Mouse (Mus musculus) frontal cortex, postnatal 14 days (tissue): Measurements from ENCODE around the gene Hoxd4.

Experiments
- DNase-seq, 2 experiments: peaks; one replicate each; pipeline ENCODE4 v3.0.0; 2022; ENCODE audit warnings: low spot score in 2 of 2

The Hoxd4 gene

DNA sequence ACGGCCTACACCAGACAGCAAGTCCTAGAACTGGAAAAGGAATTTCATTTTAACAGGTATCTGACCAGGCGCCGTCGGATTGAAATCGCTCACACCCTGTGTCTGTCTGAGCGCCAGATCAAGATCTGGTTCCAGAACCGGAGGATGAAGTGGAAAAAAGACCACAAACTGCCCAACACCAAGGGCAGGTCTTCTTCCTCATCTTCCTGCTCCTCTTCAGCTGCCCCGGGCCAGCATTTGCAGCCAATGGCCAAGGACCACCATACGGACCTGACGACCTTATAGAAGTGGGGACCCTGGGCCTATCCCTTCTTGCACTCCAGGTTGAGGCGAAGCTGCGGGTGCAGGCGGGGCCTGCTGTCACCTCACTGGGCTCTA lies 16.6 kb downstream of the Hoxd4 start:
- no peak for DNase-seq

DNA sequence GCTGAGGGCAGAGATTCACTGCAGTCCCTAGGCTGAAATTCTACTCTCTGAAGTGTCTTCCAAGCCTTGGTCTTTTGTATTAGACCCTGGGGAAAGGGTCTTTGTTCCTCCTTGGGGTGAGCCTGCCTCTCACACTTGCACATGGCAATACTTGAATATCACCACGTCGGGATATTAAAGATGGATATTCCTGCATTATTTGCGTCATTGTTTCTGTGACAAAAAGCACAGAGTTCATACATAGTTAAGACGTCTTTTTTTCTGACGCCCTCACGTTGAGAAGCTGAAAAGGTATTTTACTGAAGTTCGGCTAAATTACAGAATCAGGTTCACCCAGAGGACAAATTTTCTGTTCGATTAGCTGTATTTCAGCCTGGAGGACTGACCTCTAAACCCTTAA lies 18.6 kb downstream of the Hoxd4 start:
- DNase-seq = no peak

DNA sequence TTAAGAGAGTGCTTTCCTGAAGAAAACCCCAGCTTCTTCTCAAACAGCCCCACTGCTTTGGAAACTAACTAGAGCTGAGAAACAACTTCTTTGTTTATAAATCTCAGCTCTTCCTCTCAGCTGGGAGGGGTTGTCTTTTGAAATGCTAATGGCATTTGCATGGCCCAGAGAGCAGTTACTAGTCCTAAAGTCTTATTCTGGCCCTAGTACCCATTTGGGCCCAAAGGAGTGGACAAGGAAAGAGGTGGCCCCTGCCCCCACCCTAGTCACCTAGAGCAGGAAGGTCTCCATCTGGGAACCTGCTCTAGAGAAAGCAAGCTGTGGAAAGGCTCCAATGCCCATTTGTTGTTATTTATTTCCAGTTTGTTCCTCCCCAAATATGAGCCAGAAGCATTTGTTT lies 19.3 kb downstream of the Hoxd4 start:
- no peak for DNase-seq

DNA sequence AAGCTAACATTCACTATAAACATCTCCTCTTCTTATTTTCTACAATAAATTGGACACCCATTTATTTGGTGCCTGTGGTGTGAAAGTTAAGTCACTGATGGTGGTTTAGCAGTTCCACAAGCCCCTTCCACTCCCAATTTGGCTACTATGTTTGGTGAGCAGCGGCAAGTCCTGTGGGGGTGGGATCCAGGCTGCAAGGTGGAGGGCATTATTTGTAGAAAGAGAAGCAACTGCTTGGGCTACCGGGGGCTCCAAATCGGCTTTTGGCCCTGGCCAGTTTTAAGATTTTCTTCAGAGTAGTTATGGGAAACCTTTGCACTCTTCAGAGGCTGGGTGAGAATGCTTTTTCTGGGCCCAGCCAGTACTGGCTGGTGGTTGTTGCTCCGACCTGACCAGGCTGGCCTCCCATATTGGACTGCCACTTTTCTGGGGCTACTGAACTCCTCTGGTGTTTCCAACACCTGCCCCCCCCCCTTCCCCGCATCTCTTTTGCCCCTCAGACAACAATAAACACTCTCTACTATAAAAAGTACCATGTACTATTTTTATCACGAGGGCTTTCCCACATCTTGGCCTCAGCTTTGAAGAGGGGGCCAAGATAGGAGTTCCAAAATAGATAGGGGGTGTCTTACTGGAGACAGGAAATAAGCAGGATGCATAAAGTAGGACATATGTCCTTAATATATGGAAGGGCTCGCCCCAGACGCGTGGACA lies 20.2 kb downstream of the Hoxd4 start:
- no peak for DNase-seq

GRCm38 (mm10) chr2:74732513-74733316 lies 21.0 kb downstream of the Hoxd4 start:
- DNase-seq = no peak

DNA sequence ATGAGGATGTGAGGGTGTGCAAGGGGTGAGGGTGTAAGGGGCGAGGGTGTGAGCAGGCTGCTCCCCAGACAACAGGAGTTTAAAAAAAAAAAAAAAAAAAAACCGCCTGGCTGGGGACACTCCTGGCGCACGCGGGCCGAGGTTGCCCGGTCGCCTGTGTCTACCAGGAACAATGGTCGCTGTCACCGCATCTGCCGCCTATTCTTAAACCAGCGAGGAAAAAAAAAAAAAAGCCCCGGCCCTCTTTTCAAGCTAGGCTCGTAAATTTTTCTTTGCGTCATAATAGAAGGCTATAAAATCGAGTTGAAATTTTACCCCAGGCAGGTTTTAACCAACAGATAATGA lies 21.6 kb downstream of the Hoxd4 start:
- DNase-seq = no peak

DNA sequence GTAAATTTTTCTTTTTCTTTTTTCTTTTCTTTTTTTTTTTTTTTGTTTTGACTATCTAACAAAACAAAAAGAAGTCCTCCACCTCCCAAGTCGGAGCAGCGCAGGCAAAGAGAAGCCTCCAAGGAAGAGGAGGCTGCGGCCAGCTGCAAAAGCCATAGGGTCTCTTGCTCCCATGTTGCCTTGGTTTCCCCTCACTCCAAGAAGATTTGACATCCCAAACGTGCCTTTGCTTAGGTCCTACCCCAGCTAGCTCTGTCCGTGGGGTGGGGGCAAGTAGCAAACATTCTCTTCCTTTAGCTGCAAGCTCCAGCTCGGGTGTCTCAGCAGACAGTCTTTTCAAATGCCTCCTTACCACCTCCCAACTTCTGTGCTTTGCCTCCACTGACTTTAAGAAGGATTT lies 22.0 kb downstream of the Hoxd4 start:
- no peak for DNase-seq

DNA sequence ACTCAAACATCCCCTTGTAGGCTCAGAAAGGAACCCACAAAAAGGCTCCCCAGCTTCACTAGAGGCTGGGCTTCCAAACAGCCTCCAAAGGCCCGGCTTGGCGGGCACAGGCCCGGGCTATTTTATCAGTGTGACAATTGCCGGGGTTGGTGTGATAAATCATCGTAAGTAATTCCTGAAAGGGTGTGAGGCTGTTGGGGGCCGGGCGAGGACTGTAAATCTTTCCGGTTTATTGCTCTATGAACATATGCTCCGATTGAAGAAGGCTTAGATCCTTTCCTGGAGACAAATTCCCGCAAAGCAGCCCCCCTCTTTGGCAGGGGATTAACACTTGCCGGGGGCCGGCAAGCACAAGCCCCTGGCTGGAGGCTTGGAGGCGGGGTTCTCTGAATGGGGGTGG lies 22.7 kb downstream of the Hoxd4 start:
- DNase-seq = no peak

- DNase-seq = no peak
These were observed 23.5 kb downstream of the Hoxd4 start for GRCm38 (mm10) chr2:74734996-74735811.

DNA sequence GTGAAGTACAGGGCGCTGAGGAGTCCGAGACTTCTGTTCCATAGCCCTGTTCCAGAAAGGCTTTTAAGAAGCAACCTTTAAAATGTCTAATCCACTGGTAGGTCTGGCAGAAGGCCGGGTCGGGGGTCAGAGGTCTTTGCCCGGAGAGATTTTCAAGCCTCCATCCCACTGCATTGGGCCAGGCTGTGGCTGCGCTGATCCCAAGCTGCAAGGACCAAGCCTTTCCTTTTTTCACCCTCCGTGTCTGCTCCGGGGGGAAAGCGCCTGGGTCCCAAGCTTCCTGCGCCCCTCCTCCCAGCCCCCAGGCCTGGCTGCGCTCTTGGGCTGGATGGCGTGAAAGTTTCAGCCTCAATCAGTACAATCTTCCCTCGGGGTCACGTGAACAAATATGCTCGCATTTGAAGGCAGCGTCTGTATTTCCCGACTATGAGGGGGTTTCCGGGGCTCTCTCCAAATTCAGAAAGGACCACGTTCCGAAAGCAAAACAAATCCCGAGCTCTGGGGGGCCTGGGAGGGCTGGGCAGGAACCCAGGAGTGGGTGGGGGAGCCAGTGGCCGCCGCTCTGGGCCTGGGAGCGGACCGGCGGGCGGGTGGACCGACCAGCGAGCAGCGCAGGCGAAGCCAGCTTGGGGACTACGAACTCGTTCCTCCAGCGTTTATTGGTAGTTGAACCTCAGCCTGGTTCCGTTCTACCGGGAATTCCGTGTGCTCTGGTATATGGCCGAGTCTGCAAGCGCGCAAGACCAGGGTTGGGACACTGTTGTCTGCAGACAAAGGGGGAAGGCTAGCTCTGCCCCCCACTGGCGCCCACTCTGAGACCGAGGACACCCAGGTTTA lies 24.3 kb downstream of the Hoxd4 start:
- no peak for DNase-seq

GRCm38 (mm10) chr2:74736688-74737577 lies 25.2 kb downstream of the Hoxd4 start:
- DNase-seq = no peak

GRCm38 (mm10) chr2:74737578-74738070 lies 25.9 kb downstream of the Hoxd4 start:
- DNase-seq = no peak

GRCm38 (mm10) chr2:74738623-74739475 lies 27.1 kb downstream of the Hoxd4 start:
- no peak for DNase-seq

GRCm38 (mm10) chr2:74739476-74739800 lies 27.7 kb downstream of the Hoxd4 start:
- DNase-seq = no peak

DNA sequence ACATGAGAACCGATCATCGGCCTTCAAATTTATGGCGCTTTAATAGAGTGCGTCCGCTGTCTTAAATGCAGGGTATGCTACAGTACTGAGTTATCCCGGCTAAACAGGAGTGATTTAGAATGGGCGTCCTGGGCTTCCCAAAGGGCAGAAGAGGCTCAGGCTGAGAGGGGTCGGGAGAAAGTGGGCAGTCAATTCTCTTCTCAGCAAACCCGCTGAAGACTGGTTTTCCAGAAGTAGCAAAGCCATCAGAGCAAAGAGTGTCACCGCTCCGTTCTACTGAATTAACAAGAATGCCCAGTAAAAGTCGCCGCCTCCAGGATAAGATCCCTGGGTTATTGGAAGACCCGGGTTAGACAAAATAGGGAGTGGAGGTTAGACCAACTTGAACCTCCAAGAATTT lies 28.1 kb downstream of the Hoxd4 start:
- DNase-seq = no peak

DNA sequence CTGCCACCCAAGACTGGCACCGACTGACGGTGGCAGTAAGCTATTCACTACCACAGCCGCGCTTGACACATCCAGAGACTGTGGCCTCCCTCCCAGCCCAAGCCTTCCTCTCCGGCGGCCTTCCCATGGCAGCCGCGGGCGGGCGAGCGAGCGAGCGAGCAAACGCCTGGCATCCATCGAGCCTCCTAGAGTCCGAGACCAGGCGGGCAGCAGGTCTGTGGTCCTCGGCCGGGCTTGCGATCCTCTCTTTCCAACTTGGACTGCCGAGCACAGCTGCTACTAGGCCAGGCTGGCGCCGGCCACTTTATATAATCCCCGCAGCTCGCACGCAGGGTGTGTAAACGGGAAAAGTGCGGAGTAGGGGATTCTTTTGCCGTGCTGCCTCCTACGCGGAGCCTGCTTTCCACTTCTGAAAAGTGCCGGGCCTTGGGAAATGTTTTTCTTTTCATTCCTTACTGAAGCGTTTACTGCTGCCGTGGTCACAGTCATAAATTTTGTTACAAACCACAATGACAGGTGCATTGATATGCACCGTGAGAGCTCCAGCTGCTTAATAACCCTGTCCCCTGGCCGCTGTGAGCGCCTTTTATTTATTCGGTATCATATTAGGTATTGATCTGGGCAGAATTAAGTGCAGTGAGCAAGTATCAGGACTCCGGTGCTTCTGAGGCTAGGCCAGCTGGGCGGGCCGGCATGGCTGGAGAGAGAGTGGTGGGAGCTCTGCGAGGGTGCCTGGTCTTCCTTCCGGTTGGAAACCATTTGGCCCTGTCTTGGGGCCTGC lies 28.8 kb downstream of the Hoxd4 start:
- DNase-seq = no peak

GRCm38 (mm10) chr2:74741252-74741978 lies 29.7 kb downstream of the Hoxd4 start:
- DNase-seq = no peak

- DNase-seq = no peak
These were observed 30.2 kb downstream of the Hoxd4 start for GRCm38 (mm10) chr2:74741979-74742277.
